Mouse (Mus musculus) cortical plate, adult 2 months (tissue): ENCODE measurements at regions not wholly inside any gene's neighbourhood (a gene's known extent, or its start where the extent isn't known, plus 50 kb on each side); places are given as distances from the start of the nearest gene placed in this dataset.

Experiments used
- CTCF ChIP-seq: fragments of 200-500 bp; IDR thresholded peaks from 2 replicates; pipeline ENCODE4 v1.5.1; 2011; ENCODE audit warnings: mild to moderate bottlenecking, control low read depth, low read length; ENCODE audit not compliant: insufficient read depth; ENCODE audit errors: extremely low read depth
- POLR2A ChIP-seq: fragments of 200-500 bp; IDR thresholded peaks from 2 replicates; pipeline ENCODE4 v1.6.1; 2011; ENCODE audit warnings: mild to moderate bottlenecking, low read length, control low read depth; ENCODE audit not compliant: insufficient read depth; ENCODE audit errors: extremely low read depth

DNA sequence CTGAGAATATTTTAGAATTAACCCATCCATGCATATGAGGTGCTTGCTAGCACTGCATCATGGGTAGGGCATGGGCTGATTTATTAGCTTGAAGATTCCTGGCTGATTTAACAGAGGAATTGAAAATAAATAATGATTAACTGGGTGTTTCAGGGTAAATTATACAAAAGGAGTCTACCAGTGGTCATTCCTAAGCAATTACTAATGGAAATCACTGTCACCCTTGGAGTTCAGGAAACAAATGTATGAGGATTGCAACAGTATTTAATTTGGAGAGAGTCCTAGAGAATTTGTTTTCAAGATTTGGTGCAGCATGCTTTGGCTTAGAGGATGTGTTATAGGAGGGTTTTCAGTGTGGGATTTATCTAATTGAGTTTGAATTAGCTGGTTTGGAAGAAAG, 103.0 kb upstream of the Flrt2 start:
- no peak for TF ChIP-seq CTCF
- TF ChIP-seq POLR2A, result no peak
